Mouse (Mus musculus) ES-E14 (cell line): ENCODE data around the gene Mex3b. TPM values are rescaled to one million over a fixed set of nuclear protein-coding genes. Genes with fewer than 3 reads are reported as not detected.
A peak's percentile ranks its signal among the peaks of the same experiment; 100 is the strongest.

Experiments
- DNase-seq: peaks from one replicate; pipeline ENCODE4 v3.0.0-alpha.2; 2013; ENCODE audit warnings: low read depth, low spot score
- H3K27ac ChIP-seq: 2 replicates; pipeline ENCODE4 v1.5.1; 2012; ENCODE audit warnings: low read depth, mild to moderate bottlenecking, low read length, moderate library complexity, mixed read lengths; ENCODE audit not compliant: poor library complexity, insufficient read depth, severe bottlenecking
- H3K36me3 ChIP-seq: 2 replicates; pipeline ENCODE4 v1.6.1; 2012; ENCODE audit warnings: mild to moderate bottlenecking, low read length, moderate library complexity, mixed read lengths; ENCODE audit not compliant: control insufficient read depth, poor library complexity, insufficient read depth, severe bottlenecking
- H3K4me1 ChIP-seq, 2 experiments: fragments of 150-350 bp in 1 of 2; sonication (generic) in 1 of 2; 2 replicates each; pipeline ENCODE4 v1.6.1; 2012; ENCODE audit warnings: low read length in 2 of 2, mild to moderate bottlenecking in 1 of 2, mixed read lengths in 1 of 2; ENCODE audit not compliant: control insufficient read depth in 2 of 2, insufficient read depth in 2 of 2, poor library complexity in 1 of 2
- H3K4me3 ChIP-seq, 2 experiments: fragments of 150-350 bp in 1 of 2; sonication (generic) in 1 of 2; 2 replicates each; pipeline ENCODE4 v1.5.1; 2012; ENCODE audit warnings: low read length in 2 of 2, low read depth in 1 of 2, mild to moderate bottlenecking in 1 of 2, mixed read lengths in 1 of 2; ENCODE audit not compliant: insufficient read depth in 1 of 2, poor library complexity in 1 of 2, severe bottlenecking in 1 of 2
- H3K9ac ChIP-seq: 2 replicates; pipeline ENCODE4 v1.6.1; 2012; ENCODE audit warnings: low read depth, mild to moderate bottlenecking, low read length, mixed read lengths; ENCODE audit not compliant: poor library complexity, insufficient read depth, severe bottlenecking
- H3K9me3 ChIP-seq: fragments of 150-350 bp; sonication (generic); 2 replicates; pipeline ENCODE4 v1.6.1; 2012; ENCODE audit warnings: low read depth, mild to moderate bottlenecking, low read length; ENCODE audit not compliant: control insufficient read depth, insufficient read depth
- CHD2 ChIP-seq: IDR thresholded peaks from 2 replicates; pipeline ENCODE4 v1.6.1; 2014; ENCODE audit warnings: mild to moderate bottlenecking, low read depth, low read length, inconsistent platforms
- HCFC1 ChIP-seq: IDR thresholded peaks from 2 replicates; pipeline ENCODE4 v1.6.1; 2012; ENCODE audit warnings: low read length, inconsistent platforms, borderline replicate concordance; ENCODE audit not compliant: insufficient read depth
- MAFK ChIP-seq: IDR thresholded peaks from 2 replicates; pipeline ENCODE4 v1.6.1; 2014; ENCODE audit warnings: mild to moderate bottlenecking, low read depth, low read length, inconsistent platforms; ENCODE audit not compliant: insufficient read depth
- ZC3H11A ChIP-seq: IDR thresholded peaks from 2 replicates; pipeline ENCODE4 v1.6.1; 2012; ENCODE audit warnings: low read depth, mild to moderate bottlenecking, inconsistent platforms, low read length, borderline replicate concordance
- ZNF384 ChIP-seq: IDR thresholded peaks from 2 replicates; pipeline ENCODE4 v1.6.1; 2012; ENCODE audit warnings: low read depth, low read length, inconsistent platforms
- in situ Hi-C, 2 experiments: fragments of 600-800 bp; cut with MboI; formaldehyde crosslinking; loops; one replicate each; pipeline ENCODE4 v1.15.1; 2025; ENCODE audit warnings: low sequenced_read_pairs in 2 of 2, inconsistent platforms in 1 of 2; ENCODE audit not compliant: unreplicated experiment in 2 of 2
- total RNA-seq: library from RNA; depleted of rRNA; stranded (reverse); fragments of 300-350 nt; gene quantifications from 2 replicates; pipeline ENCODE4 v1.2.3, GENCODE M21; 2012

Gene Mex3b
- total RNA-seq, 1 experiment = 4.4 TPM

- in situ Hi-C loops = no loop called here
- no peak overlapping the region for H3K4me3 ChIP-seq
- no peak for DNase-seq
- TF ChIP-seq HCFC1 (no peak), MAFK (no peak), ZC3H11A (no peak), ZNF384 (no peak), CHD2 (no peak)
- no peaks in the 10 kb centered on the region for H3K9me3 ChIP-seq
- H3K4me1 ChIP-seq = peaks cover 0 to 4% of the 10 kb centered on the region in 2 experiments; a peak in 1 of 4 replicates
- H3K27ac ChIP-seq = no peak overlapping the region
- no peak overlapping the region for H3K9ac ChIP-seq
- H3K36me3 ChIP-seq = no peaks in the 10 kb centered on the region
These were observed 2.7 kb upstream of the Mex3b start for GRCm38 (mm10) chr7:82864260-82864990.

- DNase-seq = no peak
- Histone ChIP-seq H3K9me3 (no peaks in the 10 kb centered on the region), H3K4me1 (peaks cover 0 to 10% of the 10 kb centered on the region in 2 experiments; a peak in 1 of 4 replicates), H3K36me3 (no peaks in the 10 kb centered on the region; the same call in 1 of the 2 replicates), H3K27ac (no peak overlapping the region), H3K4me3 (peak overlapping the region; percentile 75 to 92), H3K9ac (peak overlapping the region; percentile 46; the same call in 1 of the 2 replicates)
- TF ChIP-seq CHD2 (no peak), MAFK (no peak), HCFC1 (no peak), ZNF384 (no peak), ZC3H11A (no peak)
- in situ Hi-C loops = no loop called here
These were observed 2.0 kb upstream of the Mex3b start for GRCm38 (mm10) chr7:82864991-82865771.

- Histone ChIP-seq H3K27ac (no peak overlapping the region), H3K9ac (peak overlapping the region; percentile 51), H3K9me3 (no peaks in the 10 kb centered on the region), H3K4me3 (peak overlapping the region; percentile 87 to 92), H3K36me3 (no peaks in the 10 kb centered on the region; the same call in 1 of the 2 replicates), H3K4me1 (peaks cover 0 to 10% of the 10 kb centered on the region in 2 experiments; a peak in 1 of 4 replicates)
- in situ Hi-C loops = no loop called here
- peak; percentile 92 for DNase-seq
- TF ChIP-seq CHD2 = no peak
- peak; percentile 16; the same call in 1 of the 2 replicates for TF ChIP-seq HCFC1
- peak; percentile 29; the same call in 1 of the 2 replicates for TF ChIP-seq ZC3H11A
- TF ChIP-seq MAFK = no peak
- 0 out of 2 replicates have a peak, but pooled peaks have one; percentile 34 for TF ChIP-seq ZNF384
These were observed 1.2 kb upstream of the Mex3b start for GRCm38 (mm10) chr7:82865834-82866485.

GRCm38 (mm10) chr7:82866486-82867270, 455 bp upstream of the Mex3b start:
- Histone ChIP-seq H3K4me3 (peak overlapping the region; percentile 87 to 92), H3K9me3 (no peaks in the 10 kb centered on the region), H3K27ac (no peak overlapping the region; the same call in 1 of the 2 replicates), H3K9ac (peak overlapping the region; percentile 51), H3K4me1 (peaks cover 0 to 10% of the 10 kb centered on the region in 2 experiments; a peak in 1 of 4 replicates), H3K36me3 (no peaks in the 10 kb centered on the region; the same call in 1 of the 2 replicates)
- TF ChIP-seq MAFK (no peak), ZC3H11A (no peak), HCFC1 (no peak; the same call in 1 of the 2 replicates), CHD2 (no peak), ZNF384 (no peak)
- DNase-seq = peak; percentile 69
- in situ Hi-C loops = no loop called here
